Comparison of ENCODE assay signal across 20 mouse cellular contexts in genomic region chr7:90703951-90704350, GRCm38 (mm10).
DNase-seq lines count a peak whose midpoint lies in the region; ATAC-seq and TF ChIP-seq lines count a peak whose summit lies in the region.
"Had no signal": no experiment of that assay in that cellular context is flagged by ENCODE, and none has a peak within 500 bp of the region (broad histone marks: within the 10 kb centered on the region; RNA-seq: fewer than 3 reads in every experiment).

No protein-coding gene starts in this region.

- H3K9me3 ChIP-seq in kidney, embryonic 15.5 days (replicated peaks): no peaks in the 10 kb centered on the region
- H3K9me3 ChIP-seq: embryonic facial prominence, embryonic 13.5 days; embryonic facial prominence, embryonic 15.5 days; forebrain, embryonic 10.5 days; forebrain, embryonic 12.5 days had no signal

- DNase-seq in kidney, adult 11 months: no peak
- no peak for DNase-seq in layer of hippocampus, adult 2 months (ENCODE audit: low spot score in 2 of 2)
- DNase-seq in layer of hippocampus, postnatal 36 days: no peak
- DNase-seq: adrenal gland, adult 2 months; adrenal gland, postnatal 10 days; adrenal gland, postnatal 25 days; cerebellum, adult 11 months; cerebellum, adult 18-20 months; cerebellum, adult 8-10 months; cerebellum, adult 9-11 months; cerebellum, postnatal 14 days; cerebellum, postnatal 36 days had no signal

- no peak overlapping the region for H3K4me3 ChIP-seq in kidney, embryonic 15.5 days (replicated peaks)
- no peak overlapping the region for H3K4me3 ChIP-seq in layer of hippocampus, adult 2 months
- H3K4me3 ChIP-seq: embryonic facial prominence, embryonic 13.5 days; embryonic facial prominence, embryonic 15.5 days; erythroblast, embryonic 14.5 days; forebrain, embryonic 10.5 days; forebrain, embryonic 12.5 days had no signal

- no peak for TF ChIP-seq CTCF in layer of hippocampus, adult 2 months (conservative IDR thresholded peaks at IDR 0.05)

- H3K36me3 ChIP-seq in kidney, embryonic 15.5 days: no peaks in the 10 kb centered on the region
- H3K36me3 ChIP-seq: embryonic facial prominence, embryonic 13.5 days; embryonic facial prominence, embryonic 15.5 days; forebrain, embryonic 10.5 days; forebrain, embryonic 12.5 days had no signal

- 0 out of 2 replicates have a peak, but pooled peaks cover 3% of the 10 kb centered on the region for H3K4me1 ChIP-seq in kidney, embryonic 15.5 days
- H3K4me1 ChIP-seq: embryonic facial prominence, embryonic 15.5 days; forebrain, embryonic 10.5 days; forebrain, embryonic 12.5 days had no signal

- H3K27ac ChIP-seq in kidney, embryonic 15.5 days: no peak overlapping the region
- peak overlapping the region; percentile 19; the same call in 1 of the 2 replicates for H3K27ac ChIP-seq in layer of hippocampus, adult 2 months
- H3K27ac ChIP-seq: embryonic facial prominence, embryonic 13.5 days; embryonic facial prominence, embryonic 15.5 days; forebrain, embryonic 10.5 days; forebrain, embryonic 12.5 days had no signal

- no peak overlapping the region for H3K9ac ChIP-seq in kidney, embryonic 15.5 days
- H3K9ac ChIP-seq: embryonic facial prominence, embryonic 13.5 days; embryonic facial prominence, embryonic 15.5 days; forebrain, embryonic 12.5 days had no signal

- no peaks in the 10 kb centered on the region for H3K27me3 ChIP-seq in kidney, embryonic 15.5 days
- H3K27me3 ChIP-seq: embryonic facial prominence, embryonic 13.5 days; embryonic facial prominence, embryonic 15.5 days; forebrain, embryonic 12.5 days had no signal

- peak; percentile 63; the same call in 1 of the 2 replicates for ATAC-seq in kidney, embryonic 15.5 days (replicated peaks; ENCODE audit: low FRiP score)
- ATAC-seq: forebrain, embryonic 14.5 days; forebrain, embryonic 16.5 days had no signal

- WGBS in kidney, embryonic 15.5 days: 57% methylated on average over 1 of the region's 1 CpGs

- no peak overlapping the region for H3K4me2 ChIP-seq in kidney, embryonic 15.5 days
- H3K4me2 ChIP-seq: embryonic facial prominence, embryonic 13.5 days; embryonic facial prominence, embryonic 15.5 days; forebrain, embryonic 12.5 days had no signal
